Mouse (Mus musculus) cerebellum, postnatal 25 days (tissue): Measurements from ENCODE around the gene Efhd2.

Source experiments
- DNase-seq, 2 experiments: peaks; one replicate each; pipeline ENCODE4 v3.0.0; 2021; ENCODE audit warnings: mixed read lengths in 2 of 2

Efhd2 gene

GRCm38 (mm10) chr4:141879875-141880274 lies 5.2 kb upstream of the Efhd2 start:
- no peak for DNase-seq

- no peak for DNase-seq
Observed at GRCm38 (mm10) chr4:141879074-141879473, 4.4 kb upstream of the Efhd2 start.

GRCm38 (mm10) chr4:141878621-141879020 lies 3.9 kb upstream of the Efhd2 start:
- DNase-seq = no peak

GRCm38 (mm10) chr4:141875481-141876108 lies 875 bp upstream of the Efhd2 start:
- no peak for DNase-seq

GRCm38 (mm10) chr4:141874111-141874600 lies 564 bp downstream of the Efhd2 start:
- no peak for DNase-seq

- DNase-seq = peak in 1 of 2 experiments; percentile 34
Observed at GRCm38 (mm10) chr4:141872977-141873376, 1.7 kb downstream of the Efhd2 start.

GRCm38 (mm10) chr4:141871909-141872308 lies 2.8 kb downstream of the Efhd2 start:
- peak; percentile 72 to 79 for DNase-seq

GRCm38 (mm10) chr4:141871333-141871725 lies 3.4 kb downstream of the Efhd2 start:
- no peak for DNase-seq

GRCm38 (mm10) chr4:141870666-141871332 lies 3.9 kb downstream of the Efhd2 start:
- peak; percentile 67 to 75 for DNase-seq

GRCm38 (mm10) chr4:141869436-141870215 lies 5.1 kb downstream of the Efhd2 start:
- DNase-seq = no peak

- DNase-seq = no peak
Observed at GRCm38 (mm10) chr4:141868051-141868450, 6.7 kb downstream of the Efhd2 start.

GRCm38 (mm10) chr4:141867498-141867897 lies 7.2 kb downstream of the Efhd2 start:
- peak; percentile 59 to 77 for DNase-seq

- DNase-seq = peak; percentile 55 to 66
Observed at GRCm38 (mm10) chr4:141866933-141867490, 7.7 kb downstream of the Efhd2 start.

GRCm38 (mm10) chr4:141865600-141865999 lies 9.1 kb downstream of the Efhd2 start:
- DNase-seq = peak in 1 of 2 experiments; percentile 55

GRCm38 (mm10) chr4:141865006-141865405 lies 9.7 kb downstream of the Efhd2 start:
- no peak for DNase-seq

- DNase-seq = no peak
Observed at GRCm38 (mm10) chr4:141864506-141864905, 10.2 kb downstream of the Efhd2 start.

- no peak for DNase-seq
Observed at GRCm38 (mm10) chr4:141863726-141864280, 10.9 kb downstream of the Efhd2 start.

GRCm38 (mm10) chr4:141862867-141863266 lies 11.9 kb downstream of the Efhd2 start:
- DNase-seq = peak in 1 of 2 experiments; percentile 30

- DNase-seq = no peak
Observed at GRCm38 (mm10) chr4:141861591-141862295, 13.0 kb downstream of the Efhd2 start.

GRCm38 (mm10) chr4:141860246-141860841 lies 14.4 kb downstream of the Efhd2 start:
- DNase-seq = peak in 1 of 2 experiments; percentile 54

- DNase-seq = no peak
Observed at GRCm38 (mm10) chr4:141859351-141859750, 15.4 kb downstream of the Efhd2 start.

GRCm38 (mm10) chr4:141858501-141858900 lies 16.2 kb downstream of the Efhd2 start:
- DNase-seq = peak in 1 of 2 experiments; percentile 20
